Mouse (Mus musculus) neural tube, embryonic 11.5 days (tissue): Measurements from ENCODE around the gene Cabp2. TPM values are rescaled to one million over a fixed set of nuclear protein-coding genes. Genes with fewer than 3 reads are reported as not detected.
A peak's percentile ranks its signal among the peaks of the same experiment; 100 is the strongest.
"Not testable (repeated sequence)": the region's sequence is repeated elsewhere in the genome, so short reads cannot be mapped to it uniquely, and the experiment has no call there.

Source experiments
- ATAC-seq: fragments of 200-750 bp; cut with Nextera tagmentation; 2 replicates; pipeline ENCODE4 v1.8.0; 2017; ENCODE audit warnings: moderate number of reproducible peaks, mild to moderate bottlenecking, moderate TSS enrichment, moderate library complexity; ENCODE audit not compliant: insufficient read depth, low FRiP score, low TSS enrichment
- DNase-seq: peaks from one replicate; pipeline ENCODE4 v3.0.0-alpha.2; 2015; ENCODE audit warnings: low spot score
- H3K27ac ChIP-seq: fragments of 300-500 bp; sonication (generic); 2 replicates; pipeline ENCODE4 v1.5.1; 2014; ENCODE audit warnings: low read depth, mild to moderate bottlenecking, low read length
- H3K27me3 ChIP-seq: fragments of 300-500 bp; sonication (generic); 2 replicates; pipeline ENCODE4 v1.6.1; 2014; ENCODE audit warnings: mild to moderate bottlenecking, low read length, mixed read lengths; ENCODE audit not compliant: control insufficient read depth, insufficient read depth
- H3K36me3 ChIP-seq: fragments of 300-500 bp; sonication (generic); 2 replicates; pipeline ENCODE4 v1.6.1; 2014; ENCODE audit warnings: mild to moderate bottlenecking, low read length, moderate library complexity, mixed read lengths; ENCODE audit not compliant: control insufficient read depth, insufficient read depth
- H3K4me1 ChIP-seq: fragments of 300-500 bp; sonication (generic); 2 replicates; pipeline ENCODE4 v1.6.1; 2014; ENCODE audit warnings: low read length, mixed read lengths; ENCODE audit not compliant: control insufficient read depth, insufficient read depth
- H3K4me2 ChIP-seq: fragments of 300-500 bp; sonication (generic); 2 replicates; pipeline ENCODE4 v1.6.1; 2014; ENCODE audit warnings: low read depth, mild to moderate bottlenecking, moderate library complexity
- H3K4me3 ChIP-seq: fragments of 300-500 bp; sonication (generic); 2 replicates; pipeline ENCODE4 v1.5.1; 2014; ENCODE audit warnings: low read depth, low read length
- H3K9ac ChIP-seq: fragments of 300-500 bp; sonication (generic); 2 replicates; pipeline ENCODE4 v1.6.1; 2014; ENCODE audit warnings: mild to moderate bottlenecking, low read length
- H3K9me3 ChIP-seq: fragments of 300-500 bp; sonication (generic); 2 replicates; pipeline ENCODE4 v1.6.1; 2016; ENCODE audit warnings: low read length; ENCODE audit not compliant: control insufficient read depth
- WGBS: fragments of 180-500 bp; shearing (Covaris S2); extraction: QIAGEN DNeasy Blood & Tissue Kit; methylation state at CpG from one replicate; pipeline ENCODE4 v1.1.7; 2014; 5-methylcytosine and 5-hydroxymethylcytosine counted together
- polyA plus RNA-seq: library from polyadenylated mRNA; unstranded; fragments of >200 nt; fragmentation: Nextera tagmentation; extraction: Ambion mirVana; gene quantifications from 2 replicates; pipeline ENCODE4 v1.2.1, GENCODE M21; 2014

Gene Cabp2
- polyA plus RNA-seq, 1 experiment from 2014 or later, result not detected

- H3K27me3 ChIP-seq, result no peaks in the 10 kb centered on the region
- H3K9me3 ChIP-seq, result no peaks in the 10 kb centered on the region
- H3K4me3 ChIP-seq, result no peak overlapping the region
- 74% methylated on average over 4 of the region's 4 CpGs for WGBS
- no peak overlapping the region for H3K4me2 ChIP-seq
- H3K4me1 ChIP-seq, result peaks cover 12% of the 10 kb centered on the region
- H3K36me3 ChIP-seq, result no peaks in the 10 kb centered on the region
- no peak overlapping the region for H3K9ac ChIP-seq
- H3K27ac ChIP-seq, result no peak overlapping the region
- no peak for DNase-seq
- ATAC-seq, result no peak
Measured at GRCm38 (mm10) chr19:4124432-4124831, 43.1 kb downstream of the Cabp2 start.

- not testable (repeated sequence) for H3K9me3 ChIP-seq, H3K36me3 ChIP-seq, DNase-seq, H3K27me3 ChIP-seq, H3K27ac ChIP-seq
- H3K4me3 ChIP-seq, result peak overlapping the region; percentile 75
- ATAC-seq, result peak; percentile 54
- H3K9ac ChIP-seq, result peak overlapping the region; percentile 14; the same call in 1 of the 2 replicates
- H3K4me2 ChIP-seq, result peak overlapping the region; percentile 30
- WGBS, result 29% methylated on average over 3 of the region's 4 CpGs
- H3K4me1 ChIP-seq, result peaks cover 12% of the 10 kb centered on the region
Measured at GRCm38 (mm10) chr19:4125268-4125667, 43.9 kb downstream of the Cabp2 start.

- peak; percentile 97 for DNase-seq
- H3K4me3 ChIP-seq, result peak within 1 kb of the TSS; percentile 75
- H3K4me1 ChIP-seq, result peaks cover 9% of the 10 kb centered on the region
- WGBS, result 1% methylated on average over 46 of the region's 64 CpGs
- H3K36me3 ChIP-seq, result no peaks in the 10 kb centered on the region
- ATAC-seq, result peak; percentile 92
- peak within 1 kb of the TSS; percentile 80 for H3K9ac ChIP-seq
- H3K9me3 ChIP-seq, result no peaks in the 10 kb centered on the region
- peak within 1 kb of the TSS; percentile 71 for H3K4me2 ChIP-seq
- H3K27ac ChIP-seq, result 0 out of 2 replicates have a peak within 1 kb of the TSS, but pooled peaks have one; percentile 35
- no peaks in the 10 kb centered on the region for H3K27me3 ChIP-seq
Measured at GRCm38 (mm10) chr19:4125741-4126696, 44.6 kb downstream of the Cabp2 start, which contains the start of gene Aip. Aip (minus strand) TSS chr19:4125858.

GRCm38 (mm10) chr19:4126759-4127495 lies 45.5 kb downstream of the Cabp2 start:
- H3K4me1 ChIP-seq, result peaks cover 9% of the 10 kb centered on the region
- ATAC-seq (no peak), DNase-seq (no peak)
- peak overlapping the region; percentile 80 for H3K9ac ChIP-seq
- H3K36me3 ChIP-seq, result no peaks in the 10 kb centered on the region
- peak overlapping the region; percentile 75 for H3K4me3 ChIP-seq
- no peaks in the 10 kb centered on the region for H3K27me3 ChIP-seq
- 71% methylated on average over 7 of the region's 7 CpGs for WGBS
- H3K4me2 ChIP-seq, result peak overlapping the region; percentile 71
- H3K9me3 ChIP-seq, result no peaks in the 10 kb centered on the region
- no peak overlapping the region for H3K27ac ChIP-seq

- no peak overlapping the region for H3K4me3 ChIP-seq
- H3K4me1 ChIP-seq, result peaks cover 9% of the 10 kb centered on the region
- DNase-seq (no peak), ATAC-seq (no peak)
- WGBS, result 90% methylated on average over 7 of the region's 7 CpGs
- no peak overlapping the region for H3K27ac ChIP-seq
- H3K9ac ChIP-seq, result no peak overlapping the region
- H3K36me3 ChIP-seq, result no peaks in the 10 kb centered on the region
- H3K9me3 ChIP-seq, result no peaks in the 10 kb centered on the region
- no peaks in the 10 kb centered on the region for H3K27me3 ChIP-seq
- H3K4me2 ChIP-seq, result no peak overlapping the region
Measured at GRCm38 (mm10) chr19:4129462-4129861, 48.1 kb downstream of the Cabp2 start.

GRCm38 (mm10) chr19:4130106-4130505 lies 48.7 kb downstream of the Cabp2 start:
- H3K9me3 ChIP-seq, result no peaks in the 10 kb centered on the region
- H3K9ac ChIP-seq, result no peak overlapping the region
- H3K4me3 ChIP-seq, result no peak overlapping the region
- no peak for DNase-seq
- H3K36me3 ChIP-seq, result no peaks in the 10 kb centered on the region
- peaks cover 9% of the 10 kb centered on the region for H3K4me1 ChIP-seq
- 92% methylated on average over 4 of the region's 4 CpGs for WGBS
- no peak overlapping the region for H3K4me2 ChIP-seq
- no peaks in the 10 kb centered on the region for H3K27me3 ChIP-seq
- ATAC-seq, result no peak
- no peak overlapping the region for H3K27ac ChIP-seq

GRCm38 (mm10) chr19:4131075-4131474 lies 49.7 kb downstream of the Cabp2 start:
- Histone ChIP-seq H3K4me3 (no peak overlapping the region), H3K36me3 (no peaks in the 10 kb centered on the region), H3K4me1 (peaks cover 9% of the 10 kb centered on the region), H3K27ac (no peak overlapping the region), H3K9ac (no peak overlapping the region), H3K9me3 (no peaks in the 10 kb centered on the region), H3K27me3 (no peaks in the 10 kb centered on the region), H3K4me2 (no peak overlapping the region)
- 91% methylated on average over 5 of the region's 5 CpGs for WGBS
- no peak for ATAC-seq
- no peak for DNase-seq

GRCm38 (mm10) chr19:4131768-4132167 lies 50.4 kb downstream of the Cabp2 start:
- H3K9ac ChIP-seq, result no peak overlapping the region
- H3K4me2 ChIP-seq, result no peak overlapping the region
- WGBS, result 95% methylated on average over 2 of the region's 2 CpGs
- H3K27me3 ChIP-seq, result no peaks in the 10 kb centered on the region
- DNase-seq (no peak), ATAC-seq (no peak)
- H3K36me3 ChIP-seq, result no peaks in the 10 kb centered on the region
- H3K9me3 ChIP-seq, result no peaks in the 10 kb centered on the region
- no peak overlapping the region for H3K27ac ChIP-seq
- no peak overlapping the region for H3K4me3 ChIP-seq
- peaks cover 4% of the 10 kb centered on the region for H3K4me1 ChIP-seq
